Mouse (Mus musculus) intestine, embryonic 16.5 days (tissue): Measurements from ENCODE around the gene Vsx2. TPM values are rescaled to one million over a fixed set of nuclear protein-coding genes. Genes with fewer than 3 reads are reported as not detected.

Experiments used
- ATAC-seq: fragments of 200-750 bp; cut with Nextera tagmentation; 2 replicates; pipeline ENCODE4 v1.8.0; 2017; ENCODE audit warnings: moderate TSS enrichment, moderate library complexity
- H3K27ac ChIP-seq: fragments of 300-500 bp; sonication (generic); 2 replicates; pipeline ENCODE4 v1.5.1; 2014; ENCODE audit warnings: mild to moderate bottlenecking, low read length
- H3K27me3 ChIP-seq: fragments of 300-500 bp; sonication (generic); replicated peaks from 2 replicates; pipeline ENCODE4 v1.6.1; 2014; ENCODE audit warnings: low read length, control low read depth, mixed read lengths; ENCODE audit not compliant: control insufficient read depth, insufficient read depth
- H3K36me3 ChIP-seq: fragments of 300-500 bp; sonication (generic); 2 replicates; pipeline ENCODE4 v1.6.1; 2014; ENCODE audit warnings: low read length, control low read depth; ENCODE audit not compliant: control insufficient read depth, insufficient read depth
- H3K4me1 ChIP-seq: fragments of 300-500 bp; sonication (generic); 2 replicates; pipeline ENCODE4 v1.6.1; 2014; ENCODE audit warnings: low read length, control low read depth, mixed read lengths; ENCODE audit not compliant: control insufficient read depth, insufficient read depth
- H3K4me2 ChIP-seq: fragments of 300-500 bp; sonication (generic); 2 replicates; pipeline ENCODE4 v1.6.1; 2014; ENCODE audit warnings: low read depth, low read length, control low read depth
- H3K4me3 ChIP-seq: fragments of 300-500 bp; sonication (generic); 2 replicates; pipeline ENCODE4 v1.5.1; 2014; ENCODE audit warnings: mild to moderate bottlenecking, low read length
- H3K9ac ChIP-seq: fragments of 300-500 bp; sonication (generic); 2 replicates; pipeline ENCODE4 v1.6.1; 2014; ENCODE audit warnings: low read depth, low read length
- H3K9me3 ChIP-seq: fragments of 300-500 bp; sonication (generic); 2 replicates; pipeline ENCODE4 v1.6.1; 2016; ENCODE audit warnings: low read length, control low read depth; ENCODE audit not compliant: control insufficient read depth
- WGBS: fragments of 180-500 bp; shearing (Covaris S2); extraction: QIAGEN DNeasy Blood & Tissue Kit; methylation state at CpG from one replicate; pipeline ENCODE4 v1.1.7; 2014; 5-methylcytosine and 5-hydroxymethylcytosine counted together
- polyA plus RNA-seq: library from polyadenylated mRNA; unstranded; fragments of >200 nt; fragmentation: Nextera tagmentation; extraction: Ambion mirVana; gene quantifications from 2 replicates; pipeline ENCODE4 v1.2.1, GENCODE M21; 2015

Gene Vsx2
- polyA plus RNA-seq, 1 experiment from 2014 or later = not detected

DNA sequence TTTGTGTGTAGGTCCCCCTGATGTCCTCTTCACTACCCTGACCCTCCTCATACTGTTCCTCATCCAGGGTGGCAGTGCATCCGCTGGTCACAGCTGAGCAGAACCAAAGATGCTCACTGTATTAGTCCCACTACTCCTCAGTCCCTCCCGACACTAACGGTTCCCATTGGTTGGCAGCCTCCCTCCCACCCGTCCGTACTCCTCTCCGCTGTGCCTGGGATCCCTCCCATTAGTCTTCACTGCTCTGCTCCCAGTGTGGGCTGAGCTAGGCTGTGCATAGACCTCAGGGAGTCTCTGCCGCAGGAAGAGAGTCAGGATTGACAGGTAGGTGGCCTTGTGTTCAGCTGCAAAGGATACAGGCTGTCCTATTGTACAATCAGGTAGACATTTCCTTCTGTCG, 28.8 kb downstream of the Vsx2 start:
- Histone ChIP-seq H3K27me3 (no peaks in the 10 kb centered on the region), H3K4me1 (no peaks in the 10 kb centered on the region), H3K4me2 (no peak overlapping the region), H3K27ac (no peak overlapping the region), H3K9ac (no peak overlapping the region), H3K9me3 (no peaks in the 10 kb centered on the region), H3K4me3 (no peak overlapping the region), H3K36me3 (no peaks in the 10 kb centered on the region)
- 16% methylated on average over 8 of the region's 8 CpGs for WGBS
- ATAC-seq = no peak

DNA sequence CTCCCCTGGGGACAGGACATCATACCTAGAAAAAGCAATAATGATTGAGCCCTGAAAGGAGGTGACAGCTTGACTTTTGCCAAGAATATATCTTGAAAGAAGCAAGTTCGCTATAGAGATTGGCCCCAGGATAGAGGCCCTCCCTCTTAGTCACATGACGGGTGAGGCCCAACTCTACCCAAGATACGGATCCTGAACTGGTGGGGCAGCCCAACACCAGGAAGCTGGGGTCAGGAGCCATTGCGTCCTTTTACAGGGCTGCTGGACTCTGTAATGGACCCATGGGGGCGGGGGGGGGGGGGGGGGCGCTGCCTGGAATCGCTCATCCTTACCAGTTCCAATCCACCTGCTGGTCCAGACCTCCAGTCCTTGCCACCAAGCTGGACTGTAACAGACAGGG, 34.4 kb downstream of the Vsx2 start:
- Histone ChIP-seq H3K9me3 (no peaks in the 10 kb centered on the region), H3K4me1 (0 out of 2 replicates have a peak, but pooled peaks cover 5% of the 10 kb centered on the region), H3K36me3 (no peaks in the 10 kb centered on the region), H3K27me3 (no peaks in the 10 kb centered on the region), H3K4me2 (no peak overlapping the region), H3K9ac (no peak overlapping the region), H3K4me3 (no peak overlapping the region), H3K27ac (no peak overlapping the region)
- peak; percentile 62 for ATAC-seq
- WGBS = 85% methylated on average over 6 of the region's 7 CpGs

DNA sequence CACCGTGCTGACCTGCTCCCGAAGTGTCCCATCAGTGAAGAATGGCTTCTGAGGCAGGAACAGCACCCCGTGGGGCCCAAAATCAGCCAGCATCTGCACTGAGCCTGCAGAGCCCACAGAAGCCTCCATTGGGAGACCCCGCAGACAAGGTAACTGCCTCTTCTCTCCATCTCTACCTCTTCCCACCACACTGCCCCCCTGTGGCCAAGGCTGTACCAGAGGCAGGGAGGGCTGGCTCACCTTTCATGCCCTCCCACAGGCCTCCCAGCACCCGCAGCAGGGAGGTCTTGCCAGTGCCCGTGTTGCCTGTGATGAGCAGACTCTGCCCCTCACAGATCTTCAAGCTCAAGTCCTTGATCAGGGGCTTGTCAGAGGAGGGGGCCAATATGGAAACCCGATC, 36.3 kb downstream of the Vsx2 start:
- no peak for ATAC-seq
- H3K27me3 ChIP-seq = no peaks in the 10 kb centered on the region
- H3K4me2 ChIP-seq = no peak overlapping the region
- H3K9ac ChIP-seq = no peak overlapping the region
- H3K36me3 ChIP-seq = no peaks in the 10 kb centered on the region
- 0 out of 2 replicates have a peak, but pooled peaks cover 5% of the 10 kb centered on the region for H3K4me1 ChIP-seq
- H3K27ac ChIP-seq = no peak overlapping the region
- no peak overlapping the region for H3K4me3 ChIP-seq
- H3K9me3 ChIP-seq = no peaks in the 10 kb centered on the region
- 82% methylated on average over 7 of the region's 7 CpGs for WGBS

DNA sequence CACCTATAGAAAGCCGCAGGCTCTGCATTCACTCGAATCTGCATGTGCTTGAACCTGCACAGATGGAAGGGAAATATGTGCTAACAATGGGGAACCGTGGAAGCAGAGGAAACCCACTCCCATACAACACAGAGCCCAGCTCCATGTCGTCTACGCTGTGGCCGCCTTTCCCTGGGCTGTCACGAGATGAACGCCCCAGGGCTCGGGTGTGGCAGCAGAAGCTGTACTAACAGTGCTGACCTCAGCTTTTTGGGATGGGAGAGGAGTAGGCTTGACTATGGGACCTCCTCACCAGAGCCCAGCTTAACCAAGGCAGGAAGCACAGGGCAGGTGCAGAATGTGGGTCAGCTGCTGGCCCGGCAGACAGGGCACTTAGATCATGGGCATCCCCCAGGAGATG, 42.2 kb downstream of the Vsx2 start:
- peak overlapping the region; percentile 45; the same call in 1 of the 2 replicates for H3K27ac ChIP-seq
- WGBS = 79% methylated on average over 10 of the region's 10 CpGs
- peaks cover 15% of the 10 kb centered on the region for H3K4me1 ChIP-seq
- H3K36me3 ChIP-seq = no peaks in the 10 kb centered on the region
- no peak for ATAC-seq
- no peaks in the 10 kb centered on the region for H3K27me3 ChIP-seq
- no peak overlapping the region for H3K9ac ChIP-seq
- no peaks in the 10 kb centered on the region for H3K9me3 ChIP-seq
- H3K4me2 ChIP-seq = no peak overlapping the region
- no peak overlapping the region for H3K4me3 ChIP-seq

DNA sequence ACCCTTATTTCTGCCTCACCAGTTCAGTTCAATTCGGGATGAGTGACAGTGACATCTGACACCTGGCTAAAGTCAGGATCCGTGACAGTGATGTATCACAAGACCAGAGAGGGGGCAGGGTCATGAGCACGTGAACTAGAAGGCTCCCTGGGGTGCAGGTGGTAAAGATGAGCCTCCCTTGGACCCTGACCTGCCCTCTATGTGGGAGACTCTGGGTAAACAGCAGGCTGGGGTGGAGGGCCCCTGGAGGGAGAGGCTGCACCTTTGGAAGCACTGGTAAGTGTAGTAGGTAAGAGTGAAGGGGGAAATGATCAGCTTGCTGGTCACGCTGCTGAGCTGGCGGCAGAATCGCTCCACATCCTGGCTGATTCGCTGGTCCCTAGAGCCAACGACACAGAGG, 43.0 kb downstream of the Vsx2 start:
- peak; percentile 83 for ATAC-seq
- no peaks in the 10 kb centered on the region for H3K9me3 ChIP-seq
- H3K9ac ChIP-seq = peak overlapping the region; percentile 50

DNA sequence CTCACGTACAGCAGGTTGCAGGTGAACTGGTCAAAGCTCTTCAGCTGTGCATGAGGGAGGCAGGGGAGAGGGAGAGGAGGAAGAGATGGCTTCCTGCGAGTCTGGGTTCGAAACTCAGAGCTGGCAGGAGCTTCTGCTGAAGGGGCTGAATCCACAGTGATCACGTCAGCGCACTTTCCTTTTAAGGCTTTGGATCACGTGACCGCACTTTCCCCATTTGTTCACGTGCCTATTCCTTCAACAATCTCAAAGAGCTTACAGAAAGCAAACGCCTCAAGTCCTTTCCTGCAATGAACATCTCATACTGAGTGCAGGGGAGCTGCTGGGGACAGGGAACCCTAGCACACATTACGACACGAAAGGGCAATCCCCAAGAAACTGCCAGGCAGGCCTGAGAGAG, 44.4 kb downstream of the Vsx2 start:
- Histone ChIP-seq H3K27me3 (no peaks in the 10 kb centered on the region), H3K36me3 (no peaks in the 10 kb centered on the region), H3K4me2 (no peak overlapping the region), H3K4me1 (peaks cover 15% of the 10 kb centered on the region), H3K9me3 (no peaks in the 10 kb centered on the region), H3K27ac (no peak overlapping the region), H3K9ac (no peak overlapping the region), H3K4me3 (no peak overlapping the region)
- ATAC-seq = no peak
- whole genome bisulfite sequencing = 86% methylated on average over 11 of the region's 11 CpGs

More for the DNA sequence above, 43.0 kb downstream of the Vsx2 start:
- WGBS = 58% methylated on average over 8 of the region's 8 CpGs
- Histone ChIP-seq H3K36me3 (no peaks in the 10 kb centered on the region), H3K27me3 (no peaks in the 10 kb centered on the region), H3K27ac (peak overlapping the region; percentile 75), H3K4me1 (peaks cover 15% of the 10 kb centered on the region), H3K4me3 (no peak overlapping the region), H3K4me2 (peak overlapping the region; percentile 29; the same call in 1 of the 2 replicates)

DNA sequence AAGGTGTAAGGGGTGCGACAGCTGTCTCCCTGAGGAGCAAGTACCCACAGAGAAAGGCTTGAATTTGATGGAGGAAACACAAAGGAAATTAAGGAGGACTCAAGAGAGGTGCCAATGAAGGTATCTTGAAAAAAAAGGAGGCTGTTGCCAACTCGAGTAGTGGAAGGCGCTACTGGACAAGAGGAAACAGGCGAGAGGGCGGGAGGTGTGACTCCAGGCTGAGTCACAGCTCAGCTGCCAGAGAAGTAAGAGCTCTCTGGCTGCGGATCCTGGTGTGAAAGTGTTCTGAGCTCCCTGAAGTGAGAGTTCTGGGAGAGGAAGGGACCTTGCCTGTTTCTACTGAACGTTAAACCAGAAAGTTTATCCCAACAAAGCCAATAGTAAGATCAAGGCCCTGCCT, 45.0 kb downstream of the Vsx2 start:
- Histone ChIP-seq H3K27me3 (no peaks in the 10 kb centered on the region), H3K9me3 (no peaks in the 10 kb centered on the region), H3K36me3 (no peaks in the 10 kb centered on the region), H3K9ac (no peak overlapping the region), H3K4me2 (no peak overlapping the region), H3K4me3 (no peak overlapping the region), H3K4me1 (peaks cover 15% of the 10 kb centered on the region), H3K27ac (no peak overlapping the region)
- WGBS = 64% methylated on average over 7 of the region's 7 CpGs
- no peak for ATAC-seq

DNA sequence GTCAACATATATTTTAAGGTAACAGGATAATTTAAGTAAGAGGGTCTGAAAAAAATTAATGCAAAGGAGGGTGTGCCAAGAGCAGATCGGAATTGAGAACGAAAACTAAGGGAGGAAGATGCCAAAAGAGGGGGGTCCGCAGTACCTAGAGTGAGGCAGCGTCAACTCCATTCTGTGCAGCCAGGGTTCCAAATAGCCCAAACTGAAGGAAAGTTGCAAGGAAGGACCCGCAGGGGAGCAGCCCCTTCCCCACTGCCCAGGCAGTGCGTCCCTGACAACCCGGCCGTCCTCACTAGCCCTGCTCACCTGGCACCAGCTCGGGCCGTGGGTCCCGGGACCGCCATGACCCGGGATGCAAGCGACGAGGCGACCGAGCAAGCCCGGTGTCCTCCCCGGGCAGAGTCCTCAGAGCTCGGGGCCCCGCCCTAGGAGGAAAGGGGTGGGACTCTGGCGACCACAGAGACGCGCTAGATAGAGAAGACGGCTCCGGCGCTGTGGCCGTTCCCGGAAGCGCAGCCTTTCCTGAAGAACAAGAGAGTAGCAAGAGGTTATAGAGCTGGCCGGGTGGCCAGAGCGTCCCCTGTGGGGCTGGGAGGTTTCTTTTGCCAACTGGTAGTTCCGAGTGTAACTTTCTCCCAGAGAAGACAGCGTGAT, 47.5 kb downstream of the Vsx2 start, which contains the start of gene Abcd4:
Gene Abcd4 (minus strand): TSS at position 437 of the 654 bp plus-strand sequence.
- ATAC-seq = peak; percentile 97
- under 1% methylated on average over 34 of the region's 34 CpGs for WGBS
- no peaks in the 10 kb centered on the region for H3K36me3 ChIP-seq
- H3K4me2 ChIP-seq = peak within 1 kb of the TSS; percentile 70
- H3K4me1 ChIP-seq = peaks cover 15% of the 10 kb centered on the region
- H3K27ac ChIP-seq = peak within 1 kb of the TSS; percentile 45
- H3K9ac ChIP-seq = peak within 1 kb of the TSS; percentile 95
- H3K4me3 ChIP-seq = peak within 1 kb of the TSS; percentile 83
- H3K27me3 ChIP-seq = no peaks in the 10 kb centered on the region
- H3K9me3 ChIP-seq = no peaks in the 10 kb centered on the region

DNA sequence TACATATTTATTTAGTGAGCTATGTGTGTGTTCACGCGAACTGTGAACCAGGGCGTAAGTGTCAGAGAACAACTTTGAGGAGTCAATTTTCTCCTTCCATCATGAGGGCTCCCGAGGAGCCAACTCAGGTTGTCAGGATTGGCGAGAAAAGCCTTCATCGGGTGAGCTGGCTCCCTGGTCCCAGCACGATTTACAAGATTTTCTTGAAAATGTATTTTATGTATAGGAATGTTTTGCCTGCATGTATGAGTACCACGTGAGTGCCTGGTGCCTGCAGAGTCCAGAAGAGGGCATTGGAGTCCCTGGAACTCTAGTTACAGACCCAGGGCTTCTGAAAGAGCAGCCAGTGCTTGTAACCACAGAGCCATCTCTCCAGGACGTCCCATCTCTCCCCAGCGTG, 48.1 kb downstream of the Vsx2 start:
- H3K4me3 ChIP-seq = peak overlapping the region; percentile 83
- WGBS = 6% methylated on average over 10 of the region's 10 CpGs
- peaks cover 10% of the 10 kb centered on the region for H3K4me1 ChIP-seq
- H3K27me3 ChIP-seq = no peaks in the 10 kb centered on the region
- peak overlapping the region; percentile 65 for H3K9ac ChIP-seq
- ATAC-seq = peak; percentile 69
- peak overlapping the region; percentile 70 for H3K4me2 ChIP-seq
- no peak overlapping the region for H3K27ac ChIP-seq
- H3K36me3 ChIP-seq = no peaks in the 10 kb centered on the region
- no peaks in the 10 kb centered on the region for H3K9me3 ChIP-seq

DNA sequence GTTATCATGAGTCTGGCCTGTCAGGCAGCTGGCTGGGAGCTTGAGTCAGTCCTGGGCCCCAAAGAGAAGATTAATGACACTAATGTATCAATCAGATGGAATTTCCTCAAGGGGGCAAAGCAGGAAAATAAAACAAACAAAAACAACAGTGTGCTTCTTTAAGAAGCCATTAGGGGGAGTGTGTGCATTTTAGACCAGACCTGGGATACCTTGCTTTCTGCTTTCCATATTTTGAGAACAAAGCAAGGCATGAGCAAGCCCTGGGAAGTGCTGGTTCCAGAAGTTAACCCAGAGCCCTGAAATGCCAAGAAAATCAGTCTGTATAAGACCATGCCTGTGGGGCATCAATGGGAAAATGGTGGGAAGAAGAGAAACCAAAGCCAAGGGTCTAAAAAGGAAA, 51.4 kb downstream of the Vsx2 start:
- no peaks in the 10 kb centered on the region for H3K4me1 ChIP-seq
- no peak overlapping the region for H3K4me3 ChIP-seq
- H3K9me3 ChIP-seq = no peaks in the 10 kb centered on the region
- H3K36me3 ChIP-seq = no peaks in the 10 kb centered on the region
- no peak overlapping the region for H3K9ac ChIP-seq
- no peak overlapping the region for H3K27ac ChIP-seq
- no peak for ATAC-seq
- no peaks in the 10 kb centered on the region; the same call in 1 of the 2 replicates for H3K27me3 ChIP-seq
- no peak overlapping the region for H3K4me2 ChIP-seq
